Mouse (Mus musculus): ENCODE results near the gene Pola2. TPM values are rescaled to one million over a fixed set of nuclear protein-coding genes. Genes with fewer than 3 reads are reported as not detected.

Gene Pola2
- polyA plus RNA-seq, 1 experiment from 2014 or later: 22.4 TPM

DNA sequence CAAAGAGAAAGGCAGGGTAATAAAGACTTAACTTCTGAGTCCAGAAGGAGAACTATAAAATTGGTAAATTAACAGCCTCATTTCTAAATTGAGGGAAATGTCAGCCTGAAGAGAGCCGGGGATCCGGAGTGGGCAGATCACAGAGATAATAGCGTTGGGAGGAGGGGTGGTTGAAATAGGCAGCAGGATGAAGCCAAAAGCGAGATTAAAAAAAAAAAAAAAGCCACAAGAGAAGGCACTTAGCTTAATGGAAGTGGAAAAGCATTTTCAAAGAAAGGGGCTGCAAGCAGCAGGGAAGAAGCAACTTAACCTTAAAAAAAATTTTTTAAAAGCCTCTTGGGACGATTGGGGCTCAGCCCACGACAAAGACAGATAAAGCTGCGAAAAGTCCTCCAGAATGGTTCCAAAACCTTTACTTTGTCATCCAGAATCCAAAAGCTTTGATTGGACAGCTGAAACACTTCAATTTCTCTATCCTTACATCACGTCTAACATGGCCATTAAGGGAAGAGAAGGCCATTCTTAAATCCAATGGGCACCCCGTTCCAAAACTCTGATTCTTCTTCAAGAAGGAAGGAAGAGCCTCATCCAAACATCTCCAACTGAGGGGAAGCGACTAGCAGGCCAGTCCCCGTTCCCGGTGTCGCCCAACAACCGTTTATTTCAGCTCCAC is 52.4 kb downstream of the Pola2 start:
- Histone ChIP-seq H3K9me3 (ENCODE audit: control insufficient read depth, low read length) (no peaks in the 10 kb centered on the region), H3K4me1 (ENCODE audit: control insufficient read depth, insufficient read depth, low read depth, low read length) (peaks cover 30% of the 10 kb centered on the region), H3K9ac (ENCODE audit: low read depth, low read length) (peak overlapping the region; percentile 81), H3K27ac (ENCODE audit: low read depth, low read length) (peak overlapping the region; percentile 84), H3K36me3 (ENCODE audit: control insufficient read depth, insufficient read depth, low read length) (peaks cover 2% of the 10 kb centered on the region; the same call in 1 of the 2 replicates), H3K27me3 (replicated peaks; ENCODE audit: control insufficient read depth, insufficient read depth, low read length) (no peaks in the 10 kb centered on the region), H3K4me2 (ENCODE audit: low read length) (peak overlapping the region; percentile 87), H3K4me3 (ENCODE audit: low read length) (peak overlapping the region; percentile 71)
- no peak for ATAC-seq
- 8% methylated on average over 14 of the region's 14 CpGs for WGBS

DNA sequence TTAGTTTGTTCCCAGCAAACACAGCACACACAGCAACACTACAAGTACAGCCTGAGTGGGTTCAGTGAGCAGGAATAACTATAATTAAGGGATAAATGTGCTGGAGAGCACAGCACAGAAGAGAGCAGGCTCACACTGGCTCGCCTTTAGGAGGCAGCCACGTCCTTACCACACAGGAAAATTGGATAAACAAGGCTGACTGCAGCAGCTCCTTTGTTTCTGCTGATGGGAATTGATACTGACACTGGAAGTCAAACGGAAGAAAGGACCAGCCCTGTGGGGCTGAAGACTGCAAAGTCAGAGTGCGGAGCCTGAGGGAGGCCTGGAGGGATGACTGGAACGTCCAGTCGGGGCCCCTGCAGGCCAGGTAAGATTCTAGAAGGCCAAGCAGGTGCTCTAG is 53.8 kb downstream of the Pola2 start:
- H3K4me1 ChIP-seq (ENCODE audit: control insufficient read depth, insufficient read depth, low read depth, low read length): peaks cover 30% of the 10 kb centered on the region
- H3K27ac ChIP-seq (ENCODE audit: low read depth, low read length): peak overlapping the region; percentile 52
- peak; percentile 12; the same call in 1 of the 2 replicates for ATAC-seq
- 37% methylated on average over 6 of the region's 6 CpGs for WGBS
- H3K4me3 ChIP-seq (ENCODE audit: low read length): no peak overlapping the region; the same call in 1 of the 2 replicates
- H3K9ac ChIP-seq (ENCODE audit: low read depth, low read length): peak overlapping the region; percentile 52
- peak overlapping the region; percentile 87 for H3K4me2 ChIP-seq (ENCODE audit: low read length)
- H3K9me3 ChIP-seq (ENCODE audit: control insufficient read depth, low read length): no peaks in the 10 kb centered on the region
- H3K36me3 ChIP-seq (ENCODE audit: control insufficient read depth, insufficient read depth, low read length): peaks cover 12% of the 10 kb centered on the region
- no peaks in the 10 kb centered on the region for H3K27me3 ChIP-seq (replicated peaks; ENCODE audit: control insufficient read depth, insufficient read depth, low read length)

DNA sequence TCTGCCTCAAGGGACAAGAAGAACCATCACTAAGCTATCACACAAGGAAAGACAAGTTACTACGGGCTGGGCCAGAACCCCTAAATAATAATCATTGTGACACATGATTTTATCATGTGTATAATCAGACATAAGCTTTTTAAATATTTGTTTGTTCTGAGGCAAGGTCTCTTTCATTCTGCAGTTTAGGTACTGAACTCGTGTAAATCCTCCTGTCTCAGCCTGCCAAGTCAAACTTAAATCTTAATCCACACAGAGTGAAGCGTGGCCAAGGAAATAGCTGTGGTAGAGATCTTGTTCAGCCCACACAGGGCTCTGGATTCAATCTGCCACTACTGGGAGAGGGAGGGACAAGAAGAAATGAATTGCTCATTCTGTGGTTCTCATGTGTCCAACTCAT is 56.7 kb downstream of the Pola2 start:
- ATAC-seq: no peak
- Histone ChIP-seq H3K4me2 (ENCODE audit: low read length) (no peak overlapping the region), H3K27me3 (replicated peaks; ENCODE audit: control insufficient read depth, insufficient read depth, low read length) (no peaks in the 10 kb centered on the region), H3K27ac (ENCODE audit: low read depth, low read length) (no peak overlapping the region), H3K36me3 (ENCODE audit: control insufficient read depth, insufficient read depth, low read length) (peaks cover 41% of the 10 kb centered on the region), H3K9me3 (ENCODE audit: control insufficient read depth, low read length) (no peaks in the 10 kb centered on the region), H3K4me3 (ENCODE audit: low read length) (no peak overlapping the region), H3K9ac (ENCODE audit: low read depth, low read length) (no peak overlapping the region), H3K4me1 (ENCODE audit: control insufficient read depth, insufficient read depth, low read depth, low read length) (peaks cover 21% of the 10 kb centered on the region)
- WGBS: 93% methylated on average over 3 of the region's 3 CpGs

DNA sequence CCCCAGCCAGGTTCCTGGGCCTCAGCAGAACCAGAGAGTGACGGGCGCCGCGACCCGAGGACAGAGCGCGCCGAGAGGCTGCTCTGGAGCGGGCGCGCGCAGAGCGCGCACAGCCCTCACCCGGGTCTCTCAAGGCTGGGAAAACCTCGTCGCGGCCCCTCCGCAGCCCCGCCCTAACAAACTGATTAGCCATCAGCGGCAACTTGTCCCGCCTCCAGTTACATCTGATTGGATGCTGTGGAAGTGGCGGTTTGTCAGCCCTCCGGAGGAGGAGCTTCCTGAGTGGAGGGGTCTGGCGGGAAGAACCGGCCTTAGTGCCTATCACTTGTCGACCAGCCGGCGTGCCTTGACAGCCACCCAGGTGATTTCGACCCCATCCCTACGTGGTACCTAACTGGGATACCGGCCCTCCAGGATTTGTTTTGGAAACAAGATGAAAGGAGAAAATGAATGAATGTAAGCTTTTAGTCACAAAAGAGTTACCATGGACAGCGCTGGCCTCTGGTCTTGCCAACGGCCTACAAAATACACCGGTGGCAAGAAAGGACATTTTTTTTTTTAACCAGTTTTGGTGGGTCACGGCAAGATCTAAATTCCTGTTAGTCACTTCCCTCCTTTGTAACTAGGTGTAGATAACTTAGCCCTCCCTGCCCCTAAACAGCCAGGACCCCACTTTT is 69.9 kb downstream of the Pola2 start, which contains the start of gene Tigd3:
Tigd3 (minus strand) TSS at position 148 of the 677 bp plus-strand sequence.
- peaks cover 14% of the 10 kb centered on the region for H3K36me3 ChIP-seq (ENCODE audit: control insufficient read depth, insufficient read depth, low read length)
- ATAC-seq: peak; percentile 99
- peak within 1 kb of the TSS; percentile 79 for H3K27ac ChIP-seq (ENCODE audit: low read depth, low read length)

DNA sequence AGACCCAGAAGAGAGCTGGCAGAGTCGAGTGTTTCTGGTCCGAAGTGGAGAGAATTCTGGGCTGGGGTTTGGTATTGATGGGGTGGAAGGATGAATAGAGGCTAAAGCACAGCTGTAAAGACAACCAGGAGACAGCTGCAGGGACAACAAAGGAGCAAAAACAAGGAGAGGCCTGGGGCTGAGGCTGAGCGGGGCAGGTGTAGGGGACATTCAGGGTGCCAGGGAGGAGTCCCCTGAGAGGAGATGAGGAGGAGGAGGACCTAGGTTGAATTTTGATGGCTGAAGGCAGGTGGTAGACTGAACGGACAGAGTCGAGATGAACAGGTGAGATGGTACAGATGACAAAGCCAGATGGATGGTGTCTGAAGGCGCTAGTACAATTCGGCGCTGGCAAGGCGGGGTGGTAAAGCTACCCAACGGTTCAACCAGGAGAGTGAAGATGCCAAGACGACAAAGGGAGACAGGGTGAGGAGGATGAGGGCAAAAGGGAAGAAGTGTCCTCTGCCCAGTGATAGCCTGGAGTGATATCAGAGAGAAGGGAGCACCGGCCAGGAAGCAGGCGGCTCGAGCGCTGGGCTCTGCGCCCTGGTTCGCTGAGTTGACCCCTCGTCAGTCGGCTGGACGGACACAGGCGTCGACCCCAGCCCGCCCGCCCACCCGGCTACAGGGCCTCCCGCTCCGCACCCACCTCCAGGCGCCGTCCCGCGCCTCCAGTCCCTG is 70.6 kb downstream of the Pola2 start:
- Histone ChIP-seq H3K4me1 (ENCODE audit: control insufficient read depth, insufficient read depth, low read depth, low read length) (peaks cover 20% of the 10 kb centered on the region), H3K9ac (ENCODE audit: low read depth, low read length) (peak overlapping the region; percentile 88), H3K4me3 (ENCODE audit: low read length) (peak overlapping the region; percentile 61), H3K36me3 (ENCODE audit: control insufficient read depth, insufficient read depth, low read length) (peaks cover 12% of the 10 kb centered on the region), H3K4me2 (ENCODE audit: low read length) (peak overlapping the region; percentile 68), H3K9me3 (ENCODE audit: control insufficient read depth, low read length) (no peaks in the 10 kb centered on the region), H3K27me3 (replicated peaks; ENCODE audit: control insufficient read depth, insufficient read depth, low read length) (no peaks in the 10 kb centered on the region), H3K27ac (ENCODE audit: low read depth, low read length) (peak overlapping the region; percentile 79)
- WGBS: 11% methylated on average over 20 of the region's 31 CpGs
- peak; percentile 0; the same call in 1 of the 2 replicates for ATAC-seq

More for the DNA sequence above, 69.9 kb downstream of the Pola2 start, which contains the start of gene Tigd3:
- no peaks in the 10 kb centered on the region for H3K9me3 ChIP-seq (ENCODE audit: control insufficient read depth, low read length)
- H3K4me1 ChIP-seq (ENCODE audit: control insufficient read depth, insufficient read depth, low read depth, low read length): peaks cover 20% of the 10 kb centered on the region
- 8% methylated on average over 18 of the region's 36 CpGs for WGBS
- H3K4me2 ChIP-seq (ENCODE audit: low read length): peak within 1 kb of the TSS; percentile 68
- H3K27me3 ChIP-seq (replicated peaks; ENCODE audit: control insufficient read depth, insufficient read depth, low read length): no peaks in the 10 kb centered on the region
- H3K4me3 ChIP-seq (ENCODE audit: low read length): peak within 1 kb of the TSS; percentile 61
- H3K9ac ChIP-seq (ENCODE audit: low read depth, low read length): peak within 1 kb of the TSS; percentile 88

DNA sequence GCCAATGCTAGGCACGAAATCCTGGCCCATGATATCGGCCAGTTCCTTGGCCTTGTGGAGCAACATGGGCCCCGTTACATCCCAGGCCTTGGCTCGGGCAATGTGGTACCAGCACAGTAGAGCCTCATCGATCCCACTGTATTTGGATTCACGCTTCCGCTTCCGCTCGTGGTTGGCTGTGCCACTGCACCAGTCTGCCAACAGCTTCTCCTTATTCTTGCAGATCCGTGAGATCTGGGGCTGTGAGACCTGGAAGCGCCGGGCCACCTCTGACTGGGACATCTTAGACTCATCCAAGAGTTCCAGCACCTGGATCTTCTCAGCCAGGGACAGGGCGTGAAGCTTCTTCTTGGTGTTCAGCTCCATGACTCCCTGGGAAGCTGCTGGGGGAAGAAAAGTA is 71.3 kb downstream of the Pola2 start:
- no peak for ATAC-seq
- peak overlapping the region; percentile 61 for H3K4me3 ChIP-seq (ENCODE audit: low read length)
- H3K27ac ChIP-seq (ENCODE audit: low read depth, low read length): no peak overlapping the region
- H3K9me3 ChIP-seq (ENCODE audit: control insufficient read depth, low read length): no peaks in the 10 kb centered on the region
- 86% methylated on average over 13 of the region's 13 CpGs for WGBS
- H3K36me3 ChIP-seq (ENCODE audit: control insufficient read depth, insufficient read depth, low read length): peaks cover 8% of the 10 kb centered on the region
- peaks cover 20% of the 10 kb centered on the region for H3K4me1 ChIP-seq (ENCODE audit: control insufficient read depth, insufficient read depth, low read depth, low read length)
- peak overlapping the region; percentile 68 for H3K4me2 ChIP-seq (ENCODE audit: low read length)
- H3K27me3 ChIP-seq (replicated peaks; ENCODE audit: control insufficient read depth, insufficient read depth, low read length): no peaks in the 10 kb centered on the region
- H3K9ac ChIP-seq (ENCODE audit: low read depth, low read length): peak overlapping the region; percentile 88; the same call in 1 of the 2 replicates

DNA sequence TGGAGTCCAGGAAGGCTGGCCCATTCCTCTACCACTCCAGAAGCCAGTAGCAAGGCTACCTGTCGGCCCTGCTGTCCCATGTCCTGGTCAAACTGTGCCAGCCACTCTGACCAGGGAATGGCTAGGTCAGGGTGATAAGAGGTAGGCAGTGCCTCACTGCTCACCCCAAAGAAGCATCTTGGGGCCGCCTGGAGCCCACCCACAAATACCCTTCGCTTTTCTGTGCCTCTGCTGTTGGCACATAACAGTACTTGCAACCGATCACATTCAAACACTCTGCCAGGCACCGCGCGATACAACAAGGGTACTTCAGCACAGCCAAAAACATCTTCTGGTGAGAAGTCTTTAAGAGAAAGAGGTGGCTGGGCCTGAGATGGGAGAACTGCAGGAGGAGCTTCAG is 71.7 kb downstream of the Pola2 start:
- no peak overlapping the region for H3K27ac ChIP-seq (ENCODE audit: low read depth, low read length)
- H3K9me3 ChIP-seq (ENCODE audit: control insufficient read depth, low read length): no peaks in the 10 kb centered on the region
- H3K36me3 ChIP-seq (ENCODE audit: control insufficient read depth, insufficient read depth, low read length): peaks cover 8% of the 10 kb centered on the region
- peaks cover 20% of the 10 kb centered on the region for H3K4me1 ChIP-seq (ENCODE audit: control insufficient read depth, insufficient read depth, low read depth, low read length)
- no peak overlapping the region; the same call in 1 of the 2 replicates for H3K4me2 ChIP-seq (ENCODE audit: low read length)
- WGBS: 93% methylated on average over 7 of the region's 7 CpGs
- no peak for ATAC-seq
- H3K27me3 ChIP-seq (replicated peaks; ENCODE audit: control insufficient read depth, insufficient read depth, low read length): no peaks in the 10 kb centered on the region
- no peak overlapping the region for H3K4me3 ChIP-seq (ENCODE audit: low read length)
- no peak overlapping the region for H3K9ac ChIP-seq (ENCODE audit: low read depth, low read length)

DNA sequence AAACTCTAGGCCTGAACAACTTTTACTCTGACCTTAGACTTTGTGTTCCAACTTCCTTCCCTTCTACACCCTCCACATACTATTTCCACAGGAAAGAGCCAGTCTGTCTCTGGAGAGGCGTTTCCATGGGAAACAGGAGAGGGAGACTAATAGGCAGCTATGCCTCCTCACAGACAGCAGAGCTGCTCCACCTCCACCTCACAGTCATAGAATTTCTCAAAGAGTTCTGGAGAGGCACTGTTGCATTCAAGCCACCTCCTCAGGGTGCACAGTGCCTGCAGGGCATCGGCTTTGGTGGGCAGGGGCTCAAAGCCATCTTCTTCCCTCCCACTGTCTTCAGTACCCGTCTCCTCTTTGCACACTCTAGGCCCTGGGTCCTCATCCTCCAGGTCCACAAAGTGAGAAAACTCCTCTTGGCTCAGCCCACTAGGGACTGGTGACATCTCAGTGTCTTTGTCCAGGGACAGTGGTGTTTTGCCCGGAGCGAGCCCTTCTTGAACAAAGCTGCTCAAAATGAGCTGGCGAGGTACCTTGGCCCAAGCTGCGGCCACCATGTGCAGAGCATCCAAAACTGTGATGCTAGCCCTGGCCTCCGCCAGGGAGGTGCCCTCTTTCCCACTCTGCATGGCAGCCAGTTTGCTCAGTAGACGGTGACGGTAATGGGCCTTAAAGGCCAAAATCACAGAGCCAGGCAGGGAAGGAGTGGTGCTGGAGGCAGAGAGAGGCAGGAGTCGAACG is 72.3 kb downstream of the Pola2 start:
- Histone ChIP-seq H3K9me3 (ENCODE audit: control insufficient read depth, low read length) (no peaks in the 10 kb centered on the region), H3K27ac (ENCODE audit: low read depth, low read length) (no peak overlapping the region), H3K36me3 (ENCODE audit: control insufficient read depth, insufficient read depth, low read length) (peaks cover 6% of the 10 kb centered on the region), H3K4me3 (ENCODE audit: low read length) (no peak overlapping the region), H3K9ac (ENCODE audit: low read depth, low read length) (no peak overlapping the region), H3K4me1 (ENCODE audit: control insufficient read depth, insufficient read depth, low read depth, low read length) (peaks cover 20% of the 10 kb centered on the region), H3K4me2 (ENCODE audit: low read length) (no peak overlapping the region), H3K27me3 (replicated peaks; ENCODE audit: control insufficient read depth, insufficient read depth, low read length) (no peaks in the 10 kb centered on the region)
- 92% methylated on average over 12 of the region's 12 CpGs for WGBS
- no peak for ATAC-seq
